Mouse (Mus musculus) MEL (cell line): ENCODE measurements around the gene Tead1. TPM values are rescaled to one million over a fixed set of nuclear protein-coding genes. Genes with fewer than 3 reads are reported as not detected.

Source experiments
- DNase-seq: peaks from one replicate; pipeline ENCODE4 v3.0.0; 2011; ENCODE audit warnings: low read depth, low spot score
- H3K27ac ChIP-seq: 2 replicates; pipeline ENCODE4 v1.5.1; 2012; ENCODE audit warnings: low read depth, mild to moderate bottlenecking, control low read depth, low read length, moderate library complexity; ENCODE audit not compliant: control insufficient read depth
- H3K27me3 ChIP-seq, 2 experiments: fragments of 150-350 bp in 1 of 2; sonication (generic) in 1 of 2; 2 replicates each; pipeline ENCODE4 v1.6.1; 2012; ENCODE audit warnings: low read length in 2 of 2, mild to moderate bottlenecking in 2 of 2, improper control_type of control experiment in 1 of 2, moderate library complexity in 1 of 2; ENCODE audit not compliant: insufficient read depth in 2 of 2, control insufficient read depth in 1 of 2
- H3K36me3 ChIP-seq, 2 experiments: 2 replicates each; pipeline ENCODE4 v1.6.1; 2012 to 2014; ENCODE audit warnings: low read length in 2 of 2, improper control_type of control experiment in 1 of 2, inconsistent platforms in 1 of 2, mild to moderate bottlenecking in 1 of 2; ENCODE audit not compliant: insufficient read depth in 2 of 2, control insufficient read depth in 1 of 2
- H3K4me1 ChIP-seq, 2 experiments: fragments of 150-350 bp in 1 of 2; sonication (generic) in 1 of 2; 2 replicates each; pipeline ENCODE4 v1.6.1; 2012; ENCODE audit warnings: low read length in 2 of 2, improper control_type of control experiment in 1 of 2, mild to moderate bottlenecking in 1 of 2; ENCODE audit not compliant: insufficient read depth in 2 of 2, control insufficient read depth in 1 of 2
- H3K4me3 ChIP-seq, 2 experiments: fragments of 150-350 bp in 1 of 2; sonication (generic) in 1 of 2; 2 replicates each; pipeline ENCODE4 v1.5.1; 2012; ENCODE audit warnings: low read depth in 2 of 2, low read length in 2 of 2, mild to moderate bottlenecking in 2 of 2, moderate library complexity in 2 of 2, control low read depth in 1 of 2, improper control_type of control experiment in 1 of 2; ENCODE audit not compliant: control insufficient read depth in 1 of 2, insufficient read depth in 1 of 2
- H3K79me2 ChIP-seq: 2 replicates; pipeline ENCODE4 v1.6.1; 2012; ENCODE audit warnings: mild to moderate bottlenecking, low read length, moderate library complexity; ENCODE audit not compliant: control insufficient read depth, poor library complexity, insufficient read depth
- H3K9ac ChIP-seq: 2 replicates; pipeline ENCODE4 v1.6.1; 2012; ENCODE audit warnings: low read depth, mild to moderate bottlenecking, control low read depth, low read length, moderate library complexity; ENCODE audit not compliant: control insufficient read depth, poor library complexity, severe bottlenecking
- H3K9me3 ChIP-seq: fragments of 150-350 bp; sonication (generic); replicated peaks from 2 replicates; pipeline ENCODE4 v1.6.1; 2012; ENCODE audit warnings: mild to moderate bottlenecking, low read length, improper control_type of control experiment, moderate library complexity; ENCODE audit not compliant: insufficient read depth
- BHLHE40 ChIP-seq: IDR thresholded peaks from 2 replicates; pipeline ENCODE4 v1.6.1; 2012; ENCODE audit warnings: low read depth, mild to moderate bottlenecking, inconsistent platforms, low read length, improper control_type of control experiment, borderline replicate concordance
- CTCF ChIP-seq, 3 experiments: IDR thresholded peaks in 2 of 3; conservative IDR thresholded peaks in 1 of 3; 2 replicates each; pipeline ENCODE4 v1.5.1; 2011 to 2012; ENCODE audit warnings: low read length in 3 of 3, low read depth in 2 of 3, mild to moderate bottlenecking in 2 of 3, improper control_type of control experiment in 1 of 3, inconsistent platforms in 1 of 3, mixed read lengths in 1 of 3, moderate library complexity in 1 of 3; ENCODE audit not compliant: control insufficient read depth in 1 of 3, insufficient read depth in 1 of 3, poor library complexity in 1 of 3, severe bottlenecking in 1 of 3
- EP300 ChIP-seq, 2 experiments: IDR thresholded peaks; 2 replicates each; pipeline ENCODE4 v1.6.1; 2011; ENCODE audit warnings: improper control_type of control experiment in 2 of 2, low read length in 2 of 2, low read depth in 1 of 2, mild to moderate bottlenecking in 1 of 2
- ETS1 ChIP-seq: IDR thresholded peaks from 2 replicates; pipeline ENCODE4 v1.6.1; 2012; ENCODE audit warnings: low read depth, mild to moderate bottlenecking, inconsistent platforms, low read length, improper control_type of control experiment, moderate library complexity
- GABPA ChIP-seq: IDR thresholded peaks from 2 replicates; pipeline ENCODE4 v1.6.1; 2012; ENCODE audit warnings: low read depth, mild to moderate bottlenecking, inconsistent platforms, low read length, improper control_type of control experiment, moderate library complexity
- GATA1 ChIP-seq: IDR thresholded peaks from 2 replicates; pipeline ENCODE4 v1.6.1; 2011; ENCODE audit warnings: low read depth, low read length, improper control_type of control experiment
- HCFC1 ChIP-seq: IDR thresholded peaks from 2 replicates; pipeline ENCODE4 v1.6.1; 2012; ENCODE audit warnings: low read depth, mild to moderate bottlenecking, inconsistent platforms, low read length, improper control_type of control experiment, moderate library complexity
- JUND ChIP-seq: IDR thresholded peaks from 2 replicates; pipeline ENCODE4 v1.6.1; 2011; ENCODE audit warnings: low read depth, mild to moderate bottlenecking, improper control_type of control experiment, low read length
- MAFK ChIP-seq: IDR thresholded peaks from 2 replicates; pipeline ENCODE4 v1.6.1; 2011; ENCODE audit warnings: low read depth, mild to moderate bottlenecking, low read length, improper control_type of control experiment, borderline replicate concordance
- MAX ChIP-seq: IDR thresholded peaks from 2 replicates; pipeline ENCODE4 v1.6.1; 2011; ENCODE audit warnings: low read length, improper control_type of control experiment
- MEF2A ChIP-seq: IDR thresholded peaks from 2 replicates; pipeline ENCODE4 v1.6.1; 2014; ENCODE audit warnings: low read depth, mild to moderate bottlenecking, inconsistent platforms, low read length, improper control_type of control experiment; ENCODE audit not compliant: poor library complexity, insufficient replicate concordance, severe bottlenecking; ENCODE audit errors: extremely low read depth
- MYB ChIP-seq: IDR thresholded peaks from 2 replicates; pipeline ENCODE4 v1.6.1; 2011; ENCODE audit warnings: mild to moderate bottlenecking, low read depth, low read length, improper control_type of control experiment
- MYC ChIP-seq: IDR thresholded peaks from 2 replicates; pipeline ENCODE4 v1.6.1; 2011; ENCODE audit warnings: low read depth, mild to moderate bottlenecking, low read length, improper control_type of control experiment, moderate library complexity
- NELFE ChIP-seq: IDR thresholded peaks from 2 replicates; pipeline ENCODE4 v1.6.1; 2011; ENCODE audit warnings: low read depth, low read length, improper control_type of control experiment
- NRF1 ChIP-seq: IDR thresholded peaks from 2 replicates; pipeline ENCODE4 v1.6.1; 2014; ENCODE audit warnings: low read depth, mild to moderate bottlenecking, inconsistent platforms, low read length, improper control_type of control experiment, moderate library complexity; ENCODE audit not compliant: poor library complexity, insufficient read depth, severe bottlenecking
- POLR2A ChIP-seq, 2 experiments: IDR thresholded peaks; 2 replicates each; pipeline ENCODE4 v1.6.1; 2011 to 2012; ENCODE audit warnings: low read length in 2 of 2, mild to moderate bottlenecking in 2 of 2, control low read depth in 1 of 2, improper control_type of control experiment in 1 of 2, low read depth in 1 of 2, moderate library complexity in 1 of 2; ENCODE audit not compliant: control insufficient read depth in 1 of 2, insufficient read depth in 1 of 2, poor library complexity in 1 of 2
- POLR2AphosphoS2 ChIP-seq: IDR thresholded peaks from 2 replicates; pipeline ENCODE4 v1.6.1; 2011; ENCODE audit warnings: low read length, improper control_type of control experiment
- POLR2AphosphoS5 ChIP-seq: IDR thresholded peaks from 2 replicates; pipeline ENCODE4 v1.6.1; 2012; ENCODE audit warnings: low read depth, borderline replicate concordance, mild to moderate bottlenecking, inconsistent platforms, low read length, moderate library complexity, mixed read lengths
- SIN3A ChIP-seq: IDR thresholded peaks from 2 replicates; pipeline ENCODE4 v1.6.1; 2012; ENCODE audit warnings: low read length, improper control_type of control experiment, inconsistent platforms
- TAL1 ChIP-seq: IDR thresholded peaks from 2 replicates; pipeline ENCODE4 v1.6.1; 2012; ENCODE audit warnings: mild to moderate bottlenecking, inconsistent platforms, low read length, moderate library complexity, mixed read lengths
- TCF12 ChIP-seq: IDR thresholded peaks from 2 replicates; pipeline ENCODE4 v1.6.1; 2014; ENCODE audit warnings: low read depth, mild to moderate bottlenecking, inconsistent platforms, low read length, improper control_type of control experiment, moderate library complexity
- UBTF ChIP-seq: IDR thresholded peaks from 2 replicates; pipeline ENCODE4 v1.6.1; 2012; ENCODE audit warnings: low read depth, mild to moderate bottlenecking, inconsistent platforms, low read length, improper control_type of control experiment, moderate library complexity, borderline replicate concordance; ENCODE audit not compliant: insufficient read depth
- USF2 ChIP-seq, 2 experiments: IDR thresholded peaks; 2 replicates each; pipeline ENCODE4 v1.6.1; 2011 to 2012; ENCODE audit warnings: improper control_type of control experiment in 2 of 2, low read length in 2 of 2, borderline replicate concordance in 1 of 2, inconsistent platforms in 1 of 2, low read depth in 1 of 2, mild to moderate bottlenecking in 1 of 2; ENCODE audit not compliant: insufficient read depth in 1 of 2
- ZC3H11A ChIP-seq: IDR thresholded peaks from 2 replicates; pipeline ENCODE4 v1.6.1; 2012; ENCODE audit warnings: low read depth, mild to moderate bottlenecking, inconsistent platforms, low read length, improper control_type of control experiment
- ZMIZ1 ChIP-seq: IDR thresholded peaks from 2 replicates; pipeline ENCODE4 v1.6.1; 2012; ENCODE audit warnings: low read depth, mild to moderate bottlenecking, inconsistent platforms, low read length, improper control_type of control experiment, moderate library complexity
- ZNF384 ChIP-seq: IDR thresholded peaks from 2 replicates; pipeline ENCODE4 v1.6.1; 2012; ENCODE audit warnings: low read depth, mild to moderate bottlenecking, inconsistent platforms, low read length, improper control_type of control experiment
- polyA plus RNA-seq, 2 experiments: library from polyadenylated mRNA; stranded (reverse) in 1 of 2; unstranded in 1 of 2; fragments of >175 nt in 1 of 2; fragments of >200 nt in 1 of 2; gene quantifications; 2 replicates each; pipeline versions ENCODE4 v1.2.1 to v1.2.4; 2012; ENCODE audit warnings: low replicate concordance in 2 of 2, low read depth in 1 of 2; ENCODE audit not compliant: insufficient read length in 2 of 2, insufficient read depth in 1 of 2, missing spikeins in 1 of 2
- total RNA-seq: library from RNA; depleted of rRNA; stranded (reverse); fragments of 300-350 nt; gene quantifications from 2 replicates; pipeline ENCODE4 v1.2.3, GENCODE M21; 2012

Tead1 gene
- total and polyA plus RNA-seq, 3 experiments: not detected

DNA sequence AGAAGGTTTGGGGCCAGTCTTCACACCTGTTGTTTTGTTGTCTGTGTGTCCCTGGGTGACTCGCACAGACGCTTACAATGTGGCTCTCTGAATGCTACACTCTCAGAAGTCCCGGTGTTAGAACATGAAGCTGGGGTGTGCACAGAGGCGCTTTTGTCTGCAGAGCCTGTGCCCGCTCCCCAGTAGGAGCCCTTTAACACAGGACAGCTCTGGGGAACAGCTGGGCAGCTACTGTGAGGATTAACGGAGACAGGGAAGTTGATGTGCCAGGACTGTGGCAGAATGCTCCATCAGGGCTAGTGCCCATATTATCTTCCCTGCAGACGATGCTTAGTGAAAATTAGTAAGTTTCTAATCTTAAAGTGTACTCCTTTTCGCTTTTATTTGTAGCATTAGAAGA, 102.9 kb downstream of the Tead1 start:
- H3K79me2 ChIP-seq: no peaks in the 10 kb centered on the region
- no peak for TF ChIP-seq MAX
- TF ChIP-seq TAL1: no peak
- no peak for TF ChIP-seq MEF2A
- no peak for TF ChIP-seq JUND
- TF ChIP-seq ZC3H11A: no peak
- no peak for TF ChIP-seq NELFE
- no peak for TF ChIP-seq HCFC1
- no peak for TF ChIP-seq MYC
- TF ChIP-seq EP300 (IDR thresholded peaks at IDR 0.05; ENCODE audit: low read depth in 1 of 2, low read length in 2 of 2): no peak
- TF ChIP-seq NRF1: no peak
- no peak for DNase-seq

DNA sequence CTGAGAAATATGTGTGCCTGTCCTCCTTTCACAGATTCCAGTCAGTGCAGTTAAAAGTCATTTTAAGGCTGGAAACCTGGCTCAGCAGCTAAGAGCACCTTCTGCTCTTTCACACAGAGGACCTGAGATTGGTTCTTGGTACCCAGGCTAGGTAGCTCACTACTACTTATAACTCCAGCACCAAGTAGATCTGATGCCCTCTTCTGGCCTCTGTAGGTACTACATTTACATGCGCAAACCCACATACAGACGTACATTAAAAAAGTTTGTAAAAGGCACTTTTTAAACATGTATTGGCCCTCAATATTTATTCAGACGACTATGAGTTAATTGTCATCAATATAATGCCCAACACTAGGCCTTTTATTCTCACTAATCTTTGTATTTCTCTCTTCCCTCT, 105.2 kb downstream of the Tead1 start:
- Histone ChIP-seq H3K79me2 (no peaks in the 10 kb centered on the region), H3K27me3 (no peaks in the 10 kb centered on the region), H3K4me3 (no peak overlapping the region), H3K27ac (no peak overlapping the region), H3K36me3 (no peaks in the 10 kb centered on the region), H3K9me3 (no peaks in the 10 kb centered on the region), H3K4me1 (no peaks in the 10 kb centered on the region), H3K9ac (no peak overlapping the region)
- TF ChIP-seq CTCF (IDR thresholded peaks at IDR 0.05 in 2 of 3, conservative IDR thresholded peaks at IDR 0.05 in 1 of 3; ENCODE audit: control insufficient read depth in 1 of 3, insufficient read depth in 1 of 3, low read depth in 2 of 3, low read length in 3 of 3, poor library complexity in 1 of 3, severe bottlenecking in 1 of 3) (peak in 1 of 3 experiments; percentile 25; a peak in 1 of 6 replicates), MAFK (no peak), SIN3A (no peak), BHLHE40 (no peak), TCF12 (no peak), MEF2A (no peak), ETS1 (no peak)
- peak; percentile 4 for DNase-seq

More for the DNA sequence above, 102.9 kb downstream of the Tead1 start:
- no peaks in the 10 kb centered on the region for H3K9me3 ChIP-seq
- H3K27me3 ChIP-seq: no peaks in the 10 kb centered on the region
- H3K36me3 ChIP-seq: no peaks in the 10 kb centered on the region
- H3K4me1 ChIP-seq: no peaks in the 10 kb centered on the region
- H3K9ac ChIP-seq: no peak overlapping the region
- no peak overlapping the region for H3K27ac ChIP-seq
- H3K4me3 ChIP-seq: no peak overlapping the region

DNA sequence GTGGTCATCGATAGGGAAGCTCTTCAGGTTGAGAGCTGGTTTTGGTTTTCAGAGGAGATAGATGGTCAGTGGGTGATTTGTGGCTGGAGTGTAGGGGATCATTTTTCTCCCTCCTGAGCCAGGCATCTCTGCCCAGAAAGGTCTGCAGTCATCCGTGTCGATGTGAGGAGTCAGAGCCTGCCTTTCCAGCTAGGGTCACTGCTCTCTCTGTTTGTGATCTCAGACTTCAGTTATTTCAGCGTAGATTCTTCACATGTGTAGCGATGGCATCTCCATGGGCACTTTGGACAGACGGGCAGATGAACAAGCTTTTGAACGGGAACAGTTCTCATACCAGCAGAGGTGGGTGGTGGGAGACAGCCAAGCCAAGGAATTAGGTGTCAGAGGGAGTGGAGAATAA, 106.2 kb downstream of the Tead1 start:
- Histone ChIP-seq H3K36me3 (no peaks in the 10 kb centered on the region), H3K4me3 (no peak overlapping the region), H3K4me1 (no peaks in the 10 kb centered on the region), H3K9me3 (no peaks in the 10 kb centered on the region), H3K27me3 (no peaks in the 10 kb centered on the region), H3K9ac (no peak overlapping the region), H3K27ac (no peak overlapping the region), H3K79me2 (no peaks in the 10 kb centered on the region)
- DNase-seq: no peak
- TF ChIP-seq POLR2AphosphoS2 (no peak), MEF2A (no peak), ZMIZ1 (no peak), SIN3A (no peak), ZNF384 (no peak), POLR2A (IDR thresholded peaks at IDR 0.05; ENCODE audit: control insufficient read depth in 1 of 2, insufficient read depth in 1 of 2, low read depth in 1 of 2, low read length in 2 of 2, poor library complexity in 1 of 2) (no peak), MAX (no peak), MYB (no peak), GABPA (no peak), TCF12 (no peak), POLR2AphosphoS5 (no peak), UBTF (no peak), ZC3H11A (no peak), GATA1 (no peak), USF2 (IDR thresholded peaks at IDR 0.05; ENCODE audit: borderline replicate concordance in 1 of 2, insufficient read depth in 1 of 2, low read depth in 1 of 2, low read length in 2 of 2) (no peak), NELFE (no peak), BHLHE40 (no peak)
